Mouse (Mus musculus): Measurements from ENCODE around the gene Cep295nl. TPM values are rescaled to one million over a fixed set of nuclear protein-coding genes. Genes with fewer than 3 reads are reported as not detected.
"Not testable (repeated sequence)": the region's sequence is repeated elsewhere in the genome, so short reads cannot be mapped to it uniquely, and the experiment has no call there.

The Cep295nl gene
- 1 to 10 TPM; 1.9 to 2.5 TPM for total RNA-seq (2021)

GRCm38 (mm10) chr11:118342400-118342981 lies at the start of gene Cep295nl:
Gene Cep295nl (minus strand): TSS chr11:118342500.
- no peak for DNase-seq

DNA sequence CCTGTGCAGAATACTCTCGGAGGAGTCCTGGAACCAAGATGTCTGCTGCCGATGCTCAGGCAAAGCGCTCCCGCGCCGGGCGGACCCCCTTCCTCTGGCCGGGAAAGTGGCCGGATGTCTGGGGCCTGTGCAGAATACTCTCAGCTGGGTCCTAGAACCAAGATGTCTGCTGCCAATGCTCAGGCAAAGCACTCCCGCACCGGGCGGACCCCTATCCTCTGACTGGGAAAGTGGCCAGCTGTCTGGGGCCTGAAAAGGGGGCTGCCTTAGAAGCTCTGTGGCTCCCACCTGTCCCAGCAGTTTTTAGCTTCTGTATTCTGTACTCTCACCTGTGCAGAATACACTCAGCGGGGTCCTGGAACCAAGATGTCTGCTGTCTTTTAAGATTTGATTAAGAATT lies 45.5 kb upstream of the Cep295nl start:
- peak; percentile 3 for DNase-seq

DNA sequence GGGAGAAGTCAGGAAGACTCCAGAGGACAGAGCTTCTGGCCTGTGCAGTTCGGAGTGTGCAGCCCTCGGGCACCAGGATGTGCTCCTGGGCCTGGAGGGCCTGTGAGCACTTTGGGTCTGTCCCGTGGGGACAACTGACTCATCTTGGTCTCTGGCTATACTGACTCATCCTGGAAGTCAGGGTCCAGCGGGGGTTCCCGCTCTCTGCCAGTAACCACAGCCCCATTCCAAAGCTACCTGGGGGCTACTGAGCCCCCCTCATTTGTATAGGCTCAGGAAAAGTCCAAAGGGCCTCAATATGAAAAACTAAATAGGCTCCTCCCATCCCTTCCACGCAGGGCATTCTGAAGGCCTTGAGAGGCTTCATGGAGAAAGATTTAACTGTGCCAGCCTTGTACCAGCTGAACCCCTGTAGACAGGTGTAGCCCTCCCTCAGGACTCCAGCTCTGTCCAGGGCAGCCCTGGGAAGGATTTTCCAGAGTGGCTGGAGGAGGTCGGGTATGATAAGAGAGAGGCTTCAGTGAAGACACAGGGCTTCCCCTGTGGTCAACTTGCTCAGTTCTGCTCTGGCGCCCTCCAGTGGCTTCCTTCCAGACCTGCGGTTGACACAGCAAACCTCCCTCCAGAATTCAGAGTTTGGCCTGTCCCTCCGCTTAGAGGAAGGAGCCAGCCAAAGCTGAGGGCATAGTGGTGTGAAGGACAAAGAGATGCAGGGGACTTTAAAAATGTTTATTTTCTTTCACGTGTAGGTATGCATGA lies 37.1 kb upstream of the Cep295nl start:
- DNase-seq: peak; percentile 95

GRCm38 (mm10) chr11:118378656-118379055 lies 36.4 kb upstream of the Cep295nl start:
- peak; percentile 5 for DNase-seq

DNA sequence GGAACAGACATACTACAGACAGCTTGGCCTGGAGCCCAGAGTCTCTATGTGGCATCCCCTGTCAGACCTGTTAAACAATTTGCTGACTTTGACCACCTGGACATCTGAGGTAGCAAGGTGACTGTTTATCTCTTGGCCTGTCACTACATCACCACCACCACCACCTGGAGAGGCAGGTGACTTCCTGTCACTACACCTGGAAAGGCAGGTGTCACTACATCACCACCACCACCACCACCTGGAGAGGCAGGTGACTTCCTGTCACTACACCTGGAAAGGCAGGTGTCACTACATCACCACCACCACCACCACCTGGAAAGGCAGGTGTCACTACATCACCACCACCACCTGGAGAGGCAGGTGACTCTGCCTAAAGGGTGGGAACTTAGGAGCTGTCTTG lies 34.0 kb upstream of the Cep295nl start:
- not testable (repeated sequence) for DNase-seq

DNA sequence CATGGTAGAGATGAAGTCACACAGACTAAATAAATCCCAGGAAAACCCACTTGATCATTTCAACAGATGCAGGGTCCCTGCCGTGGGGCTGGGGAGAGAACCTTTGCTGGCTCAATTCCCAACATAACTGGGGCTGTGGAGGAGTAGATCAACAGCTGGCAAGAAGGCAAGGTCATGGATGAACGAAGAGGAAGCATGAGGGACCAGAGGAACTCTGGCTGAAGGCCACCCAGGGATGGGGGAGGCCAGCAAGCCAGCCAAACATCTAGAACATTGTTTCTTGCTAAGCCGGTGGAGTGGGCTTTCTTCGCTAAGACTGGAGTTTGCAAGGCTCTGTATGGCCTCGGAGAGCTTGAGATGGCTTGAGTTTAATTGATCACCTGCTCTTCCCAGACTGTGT lies 33.6 kb upstream of the Cep295nl start:
- peak; percentile 65 for DNase-seq

GRCm38 (mm10) chr11:118375461-118375860 lies 33.2 kb upstream of the Cep295nl start:
- peak; percentile 32 for DNase-seq

DNA sequence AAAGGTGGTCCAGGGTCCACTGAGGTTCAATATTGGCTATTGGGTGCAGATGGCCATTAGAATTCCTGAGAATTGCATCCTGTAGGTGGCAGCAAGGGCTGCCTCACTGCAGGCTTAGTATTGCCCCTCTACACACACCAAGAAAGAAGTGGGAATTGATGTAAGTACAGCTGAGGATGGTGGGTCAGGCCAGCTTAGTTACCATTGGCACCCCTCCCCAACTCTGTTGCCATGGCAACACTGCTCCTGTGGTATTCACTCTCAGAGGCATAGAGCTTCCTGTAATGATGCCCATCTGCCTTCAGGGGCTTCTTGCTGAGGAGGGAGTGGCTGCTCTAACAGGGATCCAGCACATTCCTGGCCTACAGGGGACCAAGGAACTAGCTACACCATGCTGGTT lies 32.7 kb upstream of the Cep295nl start:
- DNase-seq: no peak

- peak; percentile 2 for DNase-seq
Measured at GRCm38 (mm10) chr11:118374506-118374905, 32.2 kb upstream of the Cep295nl start.

DNA sequence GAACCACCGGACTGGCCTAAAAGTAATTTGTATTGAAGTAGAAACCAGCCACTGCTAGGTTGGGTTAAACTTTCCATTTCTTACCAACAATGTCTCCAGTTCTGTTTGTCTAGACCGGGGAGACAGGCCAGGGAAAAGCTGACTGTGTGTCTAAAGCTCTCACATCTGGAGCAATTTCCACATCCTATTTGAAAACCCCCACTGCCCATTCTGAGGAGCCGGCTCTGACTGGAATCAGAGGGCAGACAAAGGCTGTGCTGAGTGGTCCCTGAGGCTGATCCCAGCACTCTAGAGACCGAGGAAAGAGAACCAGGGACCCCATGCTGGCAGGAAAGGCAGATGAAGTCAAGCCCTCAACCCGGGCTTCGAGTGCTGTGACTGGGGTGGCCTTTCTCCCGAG lies 30.3 kb upstream of the Cep295nl start:
- peak; percentile 11 for DNase-seq

DNA sequence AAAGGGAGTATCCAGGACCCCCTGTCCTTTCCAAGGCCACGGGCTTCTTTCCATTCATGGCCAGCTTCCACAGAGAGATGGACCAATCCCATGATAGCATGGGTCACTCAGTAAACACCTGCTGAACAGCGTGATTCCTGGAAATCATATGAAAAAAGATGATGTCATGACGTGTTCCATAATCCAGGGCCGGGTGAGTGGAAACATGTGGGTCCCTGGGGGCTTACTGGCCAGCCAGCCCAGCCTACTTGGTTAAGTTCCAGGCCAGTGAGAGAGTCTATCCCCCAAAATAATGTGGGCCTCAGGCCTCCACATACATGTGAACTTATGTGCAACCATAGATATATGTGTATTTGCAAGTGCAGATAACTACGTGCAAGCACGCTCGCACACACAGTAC lies 29.6 kb upstream of the Cep295nl start:
- DNase-seq: peak; percentile 37

DNA sequence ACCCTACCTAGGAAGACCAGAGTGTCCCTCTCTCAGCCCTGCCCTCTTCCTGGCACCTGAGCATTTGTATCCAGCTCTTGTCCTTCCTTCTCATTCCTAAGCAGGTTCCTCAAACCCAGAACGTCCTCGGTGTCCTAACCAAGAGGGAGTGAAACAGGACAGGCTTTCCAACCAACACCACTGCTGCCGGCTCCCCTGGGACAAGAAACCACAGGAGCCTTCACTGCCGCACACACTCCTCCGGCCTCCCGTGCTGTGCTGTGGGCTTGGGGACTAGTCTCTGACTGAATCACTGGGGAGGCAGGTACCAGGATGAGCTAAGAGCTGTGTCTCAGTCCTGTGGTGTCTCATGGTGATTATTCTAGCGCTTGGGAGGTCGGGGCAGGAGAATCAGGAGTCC lies 27.4 kb upstream of the Cep295nl start:
- peak; percentile 3 for DNase-seq

DNA sequence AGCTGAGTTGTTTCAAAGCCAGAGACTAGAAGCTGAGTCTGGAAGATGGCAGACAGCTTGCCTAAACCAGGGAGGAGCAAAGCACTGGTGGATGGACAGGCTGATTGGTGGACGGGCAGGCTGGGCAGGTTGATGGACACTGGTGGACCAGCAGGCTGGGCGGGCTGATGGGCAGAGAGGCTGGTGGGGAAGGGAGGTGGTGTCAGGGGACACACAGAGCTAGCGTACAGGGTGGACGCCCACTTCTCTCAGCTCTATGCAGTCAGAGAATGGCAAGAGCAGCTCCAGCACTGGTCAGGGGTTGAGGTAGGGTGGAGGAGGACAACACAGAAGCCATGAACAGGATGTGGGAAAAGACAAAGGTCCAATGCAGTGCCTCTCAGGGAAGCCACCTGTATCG lies 27.0 kb upstream of the Cep295nl start:
- peak; percentile 3 for DNase-seq

DNA sequence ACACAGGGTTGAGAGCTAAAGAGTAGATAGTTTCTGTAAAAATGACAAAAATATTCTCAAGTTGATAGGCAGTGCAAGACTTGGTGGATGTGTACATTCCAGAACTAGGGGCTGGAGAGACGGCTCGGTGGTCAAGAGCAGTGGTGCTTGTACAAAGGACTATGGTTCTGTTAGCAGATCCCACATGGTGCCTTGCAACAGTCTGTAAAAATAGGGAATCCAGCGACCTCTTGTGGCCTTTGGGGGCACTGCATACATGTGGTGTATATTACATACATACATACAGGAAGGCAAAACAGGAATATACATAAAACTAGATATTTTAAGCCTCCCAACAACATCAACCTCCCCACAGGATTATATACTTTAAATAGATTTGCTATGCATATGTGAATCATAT lies 26.0 kb upstream of the Cep295nl start:
- peak; percentile 56 for DNase-seq

- no peak for DNase-seq
Measured at GRCm38 (mm10) chr11:118366559-118366958, 24.3 kb upstream of the Cep295nl start.

DNA sequence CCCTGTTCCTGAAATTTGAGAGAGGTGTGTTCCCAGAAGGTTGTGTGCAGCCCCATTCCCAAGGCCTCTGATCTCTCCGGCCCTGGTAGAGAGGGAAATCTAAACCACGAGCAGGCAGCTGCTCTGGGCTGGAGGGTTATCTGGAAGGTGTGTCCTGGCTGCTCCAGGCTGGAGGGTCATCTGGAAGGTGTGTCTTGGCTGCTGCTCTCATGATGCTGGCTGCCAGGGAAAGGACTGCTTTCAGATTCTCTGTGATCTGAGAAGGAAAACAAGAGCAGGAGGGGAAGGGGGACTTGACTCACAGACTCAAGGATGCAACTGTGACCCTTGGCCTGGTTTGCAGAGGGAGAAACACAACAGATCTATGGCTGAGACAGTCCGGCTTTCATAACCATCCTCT lies 23.8 kb upstream of the Cep295nl start:
- peak; percentile 13 for DNase-seq

GRCm38 (mm10) chr11:118365171-118365570 lies 22.9 kb upstream of the Cep295nl start:
- DNase-seq: peak; percentile 69

DNA sequence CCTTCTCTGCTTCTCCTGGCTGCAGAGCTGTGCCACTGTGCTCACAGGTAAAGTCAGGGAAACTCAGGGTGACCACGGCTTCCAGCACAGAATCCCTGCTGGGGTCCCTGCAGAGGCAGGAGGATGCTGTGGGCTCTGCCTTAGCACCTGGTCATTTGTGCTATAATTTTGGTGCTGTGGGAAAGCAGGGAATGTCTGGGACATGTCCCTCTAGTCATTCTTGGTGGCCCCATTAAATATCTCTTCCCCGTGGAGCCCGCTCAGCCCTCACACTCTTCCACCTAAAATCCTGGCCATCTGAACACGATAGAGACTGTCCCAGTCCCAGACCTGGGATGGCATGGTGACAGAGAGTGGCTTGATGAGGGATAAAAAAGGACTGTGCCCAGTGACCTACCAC lies 21.7 kb upstream of the Cep295nl start:
- DNase-seq: peak; percentile 3

DNA sequence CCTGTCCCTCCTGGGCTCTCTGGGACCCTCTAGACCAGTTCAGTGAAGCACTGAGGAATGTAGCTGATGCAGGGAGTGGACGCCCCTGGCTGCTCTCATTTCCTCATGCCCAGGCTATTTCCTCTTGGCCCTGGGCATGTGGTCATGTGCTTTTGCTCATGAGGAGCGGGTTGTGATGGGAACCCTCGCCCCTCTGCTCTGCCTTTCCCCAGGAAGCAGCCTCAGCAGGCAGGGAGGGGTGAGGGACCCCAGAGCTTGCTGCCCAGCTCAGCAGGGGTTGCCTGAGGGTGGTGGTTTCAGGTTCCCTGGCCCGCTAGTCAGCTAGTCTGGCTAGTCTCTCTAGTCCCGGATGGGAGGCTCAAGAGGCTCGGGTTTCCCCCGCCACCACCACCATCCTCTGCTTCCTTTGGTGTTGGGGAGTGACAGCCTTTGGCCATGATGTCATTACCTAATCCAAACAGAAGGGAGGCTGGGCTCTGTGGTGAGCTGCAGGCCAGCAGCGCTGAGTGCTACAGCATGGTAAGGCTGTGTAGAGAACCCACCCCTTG lies 20.7 kb upstream of the Cep295nl start:
- DNase-seq: peak; percentile 76

DNA sequence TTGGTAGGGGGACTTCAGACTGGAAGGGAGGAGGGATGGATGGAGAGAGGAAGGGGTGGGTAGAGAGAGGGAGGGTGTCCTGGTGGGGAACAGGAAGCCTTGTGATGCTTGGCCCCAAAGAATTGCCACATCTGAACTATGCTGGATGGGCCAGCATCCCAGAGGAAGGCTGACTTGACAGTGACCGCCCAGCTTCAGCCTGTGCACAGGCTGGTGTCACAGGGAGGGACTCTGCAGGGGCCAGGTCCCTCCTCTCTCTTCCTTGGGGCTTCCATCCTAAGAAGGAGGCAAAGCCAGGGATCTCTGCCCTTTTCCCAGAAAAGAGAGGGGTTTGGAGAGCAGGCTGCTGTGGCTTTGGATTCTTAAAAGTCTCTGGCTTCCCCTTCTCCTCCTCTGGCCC lies 20.2 kb upstream of the Cep295nl start:
- DNase-seq: peak; percentile 44

GRCm38 (mm10) chr11:118360907-118361341 lies 18.6 kb upstream of the Cep295nl start:
- peak; percentile 64 for DNase-seq

DNA sequence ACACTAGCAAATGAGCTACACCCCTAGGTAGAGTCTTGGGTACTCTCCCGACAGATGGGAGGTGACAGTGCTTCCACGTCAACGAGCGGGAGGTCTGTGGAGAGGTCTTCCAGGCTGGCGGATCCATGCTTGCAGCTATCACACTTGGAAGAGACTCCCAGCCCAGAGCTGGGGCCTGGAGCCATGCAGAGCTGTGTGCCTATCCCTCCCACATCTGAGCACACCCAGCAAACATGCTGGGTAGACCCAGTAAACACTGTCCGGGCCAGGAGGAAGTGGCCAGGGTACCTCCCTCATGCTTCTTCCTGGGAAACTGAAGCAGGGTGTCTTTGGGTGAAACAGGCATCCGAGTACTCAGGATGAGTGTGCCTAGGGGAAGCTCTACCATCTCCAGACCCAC lies 18.2 kb upstream of the Cep295nl start:
- peak; percentile 23 for DNase-seq

DNA sequence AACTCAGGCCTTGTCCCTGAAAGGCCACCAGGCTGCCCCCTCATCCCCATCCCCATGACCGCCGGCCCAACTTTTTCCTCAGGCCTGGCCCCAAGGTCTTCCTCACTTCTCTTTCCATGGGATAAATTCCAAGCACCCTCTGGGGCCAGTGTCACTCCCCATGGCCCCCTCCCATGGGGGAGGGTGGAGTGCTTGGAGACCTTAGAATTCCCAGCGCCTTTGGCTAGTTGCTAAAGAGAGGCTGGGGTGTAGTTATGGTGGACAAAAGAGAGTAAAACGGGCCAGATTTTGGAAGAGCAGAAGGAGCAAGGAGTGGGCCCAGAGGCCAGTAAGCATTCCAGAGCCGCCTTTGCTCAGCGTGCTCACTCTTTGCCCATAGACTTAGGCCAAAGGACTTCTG lies 13.3 kb upstream of the Cep295nl start, which contains the start of gene Timp2:
Timp2 (minus strand) TSS at position 101 of the 400 bp plus-strand sequence.
- no peak for DNase-seq

GRCm38 (mm10) chr11:118355205-118355604 lies 12.9 kb upstream of the Cep295nl start:
- peak; percentile 95 for DNase-seq
